Mouse (Mus musculus) midbrain, embryonic 13.5 days (tissue): Measurements from ENCODE around the gene Pgap3. TPM values are rescaled to one million over a fixed set of nuclear protein-coding genes. Genes with fewer than 3 reads are reported as not detected.

ENCODE experiments used
- ATAC-seq: fragments of 200-750 bp; cut with Nextera tagmentation; 2 replicates; pipeline ENCODE4 v1.8.0; 2017; ENCODE audit warnings: mild to moderate bottlenecking, moderate TSS enrichment, moderate library complexity
- H3K27ac ChIP-seq: fragments of 300-500 bp; sonication (generic); 2 replicates; pipeline ENCODE4 v1.5.1; 2015; ENCODE audit warnings: inconsistent platforms, mild to moderate bottlenecking, moderate library complexity
- H3K27me3 ChIP-seq: fragments of 300-500 bp; sonication (generic); 2 replicates; pipeline ENCODE4 v1.6.1; 2015; ENCODE audit warnings: mild to moderate bottlenecking, inconsistent platforms
- H3K36me3 ChIP-seq: fragments of 300-500 bp; sonication (generic); 2 replicates; pipeline ENCODE4 v1.6.1; 2015; ENCODE audit warnings: mild to moderate bottlenecking, inconsistent platforms
- H3K4me1 ChIP-seq: fragments of 300-500 bp; sonication (generic); replicated peaks from 2 replicates; pipeline ENCODE4 v1.6.1; 2015; ENCODE audit warnings: inconsistent platforms
- H3K4me2 ChIP-seq: fragments of 300-500 bp; sonication (generic); replicated peaks from 2 replicates; pipeline ENCODE4 v1.6.1; 2015; ENCODE audit warnings: moderate library complexity, mild to moderate bottlenecking, inconsistent platforms
- H3K4me3 ChIP-seq: fragments of 300-500 bp; sonication (generic); replicated peaks from 2 replicates; pipeline ENCODE4 v1.5.1; 2015; ENCODE audit warnings: mild to moderate bottlenecking, inconsistent platforms
- H3K9ac ChIP-seq: fragments of 300-500 bp; sonication (generic); replicated peaks from 2 replicates; pipeline ENCODE4 v1.6.1; 2015; ENCODE audit warnings: mild to moderate bottlenecking, inconsistent platforms
- H3K9me3 ChIP-seq: fragments of 300-500 bp; sonication (generic); 2 replicates; pipeline ENCODE4 v1.6.1; 2016; ENCODE audit warnings: mild to moderate bottlenecking, inconsistent platforms
- WGBS: fragments of 180-500 bp; shearing (Covaris S2); methylation state at CpG from one replicate; pipeline ENCODE4 v1.1.7; 2015; 5-methylcytosine and 5-hydroxymethylcytosine counted together
- polyA plus RNA-seq: library from polyadenylated mRNA; unstranded; fragments of >200 nt; fragmentation: Nextera tagmentation; extraction: Ambion mirVana; gene quantifications from 2 replicates; pipeline ENCODE4 v1.2.1, GENCODE M21; 2015

Pgap3 gene
- polyA plus RNA-seq, 1 experiment from 2014 or later, result 10.7 TPM

- Histone ChIP-seq H3K36me3 (no peaks in the 10 kb centered on the region), H3K9me3 (no peaks in the 10 kb centered on the region), H3K4me3 (no peak overlapping the region), H3K27me3 (0 out of 2 replicates have a peak, but pooled peaks cover 3% of the 10 kb centered on the region), H3K9ac (peak overlapping the region; percentile 37; the same call in 1 of the 2 replicates), H3K27ac (peak overlapping the region; percentile 57), H3K4me2 (no peak overlapping the region; the same call in 1 of the 2 replicates), H3K4me1 (peaks cover 42% of the 10 kb centered on the region)
- WGBS, result 25% methylated on average over 9 of the region's 9 CpGs
- ATAC-seq, result no peak
Observed at GRCm38 (mm10) chr11:98360866-98361521, 39.3 kb downstream of the Pgap3 start.

- H3K36me3 ChIP-seq, result no peaks in the 10 kb centered on the region
- H3K4me1 ChIP-seq, result peaks cover 47% of the 10 kb centered on the region
- H3K9ac ChIP-seq, result peak within 1 kb of the TSS; percentile 76
- H3K27me3 ChIP-seq, result peaks cover 23% of the 10 kb centered on the region; the same call in 1 of the 2 replicates
- ATAC-seq, result peak; percentile 87
- H3K9me3 ChIP-seq, result no peaks in the 10 kb centered on the region
- H3K4me3 ChIP-seq, result peak within 1 kb of the TSS; percentile 74
- peak within 1 kb of the TSS; percentile 88 for H3K4me2 ChIP-seq
- H3K27ac ChIP-seq, result peak within 1 kb of the TSS; percentile 85
- WGBS, result under 1% methylated on average over 54 of the region's 60 CpGs
Observed at GRCm38 (mm10) chr11:98358161-98359083, 41.9 kb downstream of the Pgap3 start, which contains the start of gene Stard3. Stard3 (plus strand) TSS chr11:98358368.

- Histone ChIP-seq H3K27me3 (peaks cover 31% of the 10 kb centered on the region), H3K4me3 (peak overlapping the region; percentile 74), H3K9ac (peak overlapping the region; percentile 76), H3K4me2 (peak overlapping the region; percentile 88), H3K36me3 (no peaks in the 10 kb centered on the region), H3K9me3 (no peaks in the 10 kb centered on the region), H3K4me1 (peaks cover 47% of the 10 kb centered on the region), H3K27ac (peak overlapping the region; percentile 85)
- ATAC-seq, result no peak
- 9% methylated on average over 13 of the region's 13 CpGs for WGBS
Observed at GRCm38 (mm10) chr11:98357396-98358160, 42.7 kb downstream of the Pgap3 start.

DNA sequence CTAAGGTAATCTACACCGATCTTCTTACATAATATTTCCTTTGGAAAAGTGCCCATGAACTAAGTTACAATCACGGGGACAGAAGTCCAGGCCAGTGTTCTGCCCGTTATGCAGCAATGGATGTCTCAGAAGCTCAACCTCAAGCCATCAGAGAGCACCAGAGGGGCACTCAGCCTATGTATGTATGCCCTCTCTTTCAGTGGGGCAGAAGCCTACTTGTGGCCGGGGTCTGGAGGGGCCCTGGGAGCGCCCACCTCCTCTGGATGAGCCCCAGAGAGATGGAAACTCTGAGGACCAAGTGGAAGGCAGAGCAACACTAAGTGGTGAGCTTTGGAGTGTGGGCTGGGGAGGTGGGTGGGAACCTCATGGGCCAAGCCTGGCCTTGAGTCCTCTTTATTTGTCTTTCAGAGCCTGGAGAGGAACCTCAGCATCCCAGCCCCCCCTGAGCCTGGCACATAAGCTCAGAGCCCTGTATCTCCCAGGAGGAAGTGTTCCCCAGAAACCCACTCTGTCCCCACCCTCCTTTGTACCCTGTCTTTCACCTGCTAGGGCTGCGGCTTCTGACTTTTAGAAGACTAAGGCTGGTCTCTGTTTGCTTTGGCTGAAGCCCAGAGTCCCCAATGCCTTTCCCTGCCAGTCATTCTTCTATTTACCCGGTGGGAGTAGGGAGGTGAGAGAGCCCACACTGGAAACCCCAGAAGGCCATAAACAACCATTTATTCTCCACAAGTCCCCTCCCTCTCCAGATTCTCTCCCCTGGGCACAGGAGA lies 43.5 kb downstream of the Pgap3 start:
- H3K27ac ChIP-seq, result no peak overlapping the region

DNA sequence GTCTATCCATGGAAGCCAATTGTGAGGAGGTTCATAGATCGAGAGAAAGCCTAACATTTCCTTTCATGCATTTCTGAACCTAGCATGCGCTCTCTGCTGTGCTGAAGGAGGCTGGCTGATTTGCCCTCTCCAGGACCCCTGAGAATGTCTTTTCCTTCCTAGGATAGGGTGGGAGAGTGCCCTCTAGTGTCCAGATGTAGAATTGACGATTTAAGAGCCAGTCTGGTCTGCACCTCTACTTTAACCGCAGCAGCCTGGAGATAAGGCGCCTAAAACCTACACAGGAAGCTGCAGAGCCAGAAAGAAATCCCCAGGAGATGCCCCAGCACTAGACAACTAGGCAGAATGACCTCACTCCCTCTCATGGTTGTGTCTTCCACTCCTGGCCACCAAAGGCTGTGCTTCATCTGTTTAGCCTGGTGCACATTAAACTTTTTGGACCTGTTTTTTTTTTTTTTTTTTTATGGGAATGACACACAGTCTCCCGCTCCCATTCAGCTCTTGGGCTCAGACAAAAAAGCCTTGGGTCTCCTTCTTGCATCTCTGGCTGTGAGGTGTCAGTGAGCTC lies 44.5 kb downstream of the Pgap3 start:
- Histone ChIP-seq H3K4me2 (no peak overlapping the region), H3K9ac (no peak overlapping the region), H3K4me3 (no peak overlapping the region), H3K27ac (no peak overlapping the region), H3K4me1 (peaks cover 36% of the 10 kb centered on the region), H3K27me3 (peaks cover 49% of the 10 kb centered on the region), H3K36me3 (no peaks in the 10 kb centered on the region), H3K9me3 (no peaks in the 10 kb centered on the region)
- ATAC-seq, result no peak
- 7% methylated on average over 6 of the region's 6 CpGs for WGBS

More for the DNA sequence above, 43.5 kb downstream of the Pgap3 start:
- H3K4me1 ChIP-seq, result peaks cover 46% of the 10 kb centered on the region
- no peak overlapping the region for H3K9ac ChIP-seq
- ATAC-seq, result no peak
- no peaks in the 10 kb centered on the region for H3K36me3 ChIP-seq
- H3K27me3 ChIP-seq, result peaks cover 39% of the 10 kb centered on the region
- 81% methylated on average over 7 of the region's 7 CpGs for WGBS
- H3K9me3 ChIP-seq, result no peaks in the 10 kb centered on the region
- no peak overlapping the region for H3K4me3 ChIP-seq
- peak overlapping the region; percentile 88; the same call in 1 of the 2 replicates for H3K4me2 ChIP-seq

GRCm38 (mm10) chr11:98354445-98354844 lies 45.8 kb downstream of the Pgap3 start:
- no peak overlapping the region for H3K4me3 ChIP-seq
- no peak overlapping the region for H3K27ac ChIP-seq
- no peak for ATAC-seq
- no peak overlapping the region for H3K4me2 ChIP-seq
- H3K4me1 ChIP-seq, result peaks cover 22% of the 10 kb centered on the region
- no peaks in the 10 kb centered on the region for H3K36me3 ChIP-seq
- H3K9ac ChIP-seq, result no peak overlapping the region
- H3K9me3 ChIP-seq, result no peaks in the 10 kb centered on the region
- WGBS, result 57% methylated on average over 14 of the region's 14 CpGs
- H3K27me3 ChIP-seq, result peaks cover 63% of the 10 kb centered on the region

- no peak overlapping the region for H3K27ac ChIP-seq
- no peaks in the 10 kb centered on the region for H3K36me3 ChIP-seq
- H3K4me2 ChIP-seq, result no peak overlapping the region
- H3K9me3 ChIP-seq, result no peaks in the 10 kb centered on the region
- H3K4me3 ChIP-seq, result no peak overlapping the region
- 41% methylated on average over 8 of the region's 8 CpGs for WGBS
- peaks cover 19% of the 10 kb centered on the region for H3K4me1 ChIP-seq
- ATAC-seq, result no peak
- H3K9ac ChIP-seq, result no peak overlapping the region
- peaks cover 70% of the 10 kb centered on the region for H3K27me3 ChIP-seq
Observed at GRCm38 (mm10) chr11:98353651-98354211, 46.6 kb downstream of the Pgap3 start.

DNA sequence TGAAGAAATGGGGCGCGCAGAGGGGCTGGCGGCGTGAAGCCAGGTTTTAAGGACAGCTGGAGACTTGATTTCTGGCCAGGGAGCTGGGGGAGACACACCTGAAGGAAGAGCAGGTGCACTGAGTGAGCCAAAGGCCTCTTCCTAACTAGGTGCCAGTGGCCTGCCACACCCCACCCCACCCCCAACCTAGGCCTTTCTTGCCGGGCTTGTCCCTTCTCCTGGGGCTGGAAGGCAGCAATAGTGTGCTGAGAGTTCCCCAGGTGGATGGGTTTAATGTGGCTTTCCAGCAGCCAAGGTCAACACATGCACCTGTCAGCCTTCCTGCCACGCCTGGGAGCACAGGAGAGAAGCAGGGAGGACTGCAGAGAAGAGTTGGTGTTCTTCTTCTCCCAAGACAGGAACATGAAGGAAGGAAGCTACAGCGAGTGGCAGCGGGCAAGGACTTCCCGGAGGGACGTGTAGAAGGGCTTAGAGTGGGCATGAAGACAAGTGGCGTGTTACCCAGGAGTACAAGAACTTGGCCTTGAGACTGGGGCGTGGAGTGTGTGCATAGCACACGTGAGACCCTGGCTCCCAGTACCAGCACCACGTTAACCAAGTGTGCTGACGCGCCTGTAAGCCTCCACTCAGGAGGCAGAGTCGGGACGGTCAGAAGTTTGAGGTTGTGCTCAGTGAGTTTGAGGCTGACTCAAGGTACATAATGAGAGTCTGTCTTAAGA lies 47.9 kb downstream of the Pgap3 start:
- ATAC-seq, result no peak
- Histone ChIP-seq H3K4me3 (no peak overlapping the region), H3K27me3 (peaks cover 82% of the 10 kb centered on the region), H3K36me3 (no peaks in the 10 kb centered on the region), H3K9ac (no peak overlapping the region), H3K9me3 (no peaks in the 10 kb centered on the region), H3K4me1 (peaks cover 26% of the 10 kb centered on the region), H3K4me2 (no peak overlapping the region), H3K27ac (no peak overlapping the region)
- 77% methylated on average over 18 of the region's 18 CpGs for WGBS

DNA sequence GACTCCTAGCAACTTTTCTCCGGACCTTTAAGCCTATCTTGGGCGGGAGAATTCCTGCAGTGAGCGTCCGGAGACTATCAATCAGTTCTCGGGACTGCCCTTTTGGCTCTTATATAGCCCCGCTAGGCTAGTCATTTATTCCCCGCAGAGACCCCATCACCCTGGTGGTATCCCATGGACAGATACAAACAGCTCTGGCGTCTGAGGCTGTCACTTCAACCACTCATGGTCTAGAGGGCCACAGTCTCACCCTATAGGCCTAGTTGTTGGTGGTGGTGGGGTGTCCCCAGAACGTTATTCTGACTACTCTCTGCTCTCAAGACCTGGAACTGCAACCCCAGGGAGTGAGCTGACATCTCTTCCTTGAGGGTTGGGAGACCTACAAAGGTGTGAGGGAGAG lies 51.0 kb downstream of the Pgap3 start:
- H3K27me3 ChIP-seq, result peaks cover 95% of the 10 kb centered on the region
- H3K4me3 ChIP-seq, result peak overlapping the region; percentile 54
- WGBS, result 4% methylated on average over 9 of the region's 9 CpGs
- ATAC-seq, result no peak
- peak overlapping the region; percentile 66; the same call in 1 of the 2 replicates for H3K9ac ChIP-seq
- peak overlapping the region; percentile 97 for H3K4me2 ChIP-seq
- no peak overlapping the region for H3K27ac ChIP-seq
- H3K9me3 ChIP-seq, result no peaks in the 10 kb centered on the region
- H3K36me3 ChIP-seq, result no peaks in the 10 kb centered on the region
- peaks cover 22% of the 10 kb centered on the region for H3K4me1 ChIP-seq
